Mouse (Mus musculus) forebrain, embryonic 11.5 days (tissue): ENCODE data around the gene Afmid. TPM values are rescaled to one million over a fixed set of nuclear protein-coding genes. Genes with fewer than 3 reads are reported as not detected.

Source experiments
- ATAC-seq: fragments of 200-750 bp; cut with Nextera tagmentation; replicated peaks from 2 replicates; pipeline ENCODE4 v1.8.0; 2017; ENCODE audit warnings: moderate TSS enrichment; ENCODE audit not compliant: low FRiP score
- DNase-seq: peaks from one replicate; pipeline ENCODE4 v3.0.0-alpha.2; 2017; ENCODE audit warnings: low spot score
- H3K27ac ChIP-seq: fragments of 300-500 bp; sonication (generic); 2 replicates; pipeline ENCODE4 v1.5.1; 2014; ENCODE audit warnings: low read depth, low read length
- H3K27me3 ChIP-seq: fragments of 300-500 bp; sonication (generic); 2 replicates; pipeline ENCODE4 v1.6.1; 2014; ENCODE audit warnings: mild to moderate bottlenecking, low read length, mixed read lengths; ENCODE audit not compliant: control insufficient read depth, insufficient read depth
- H3K36me3 ChIP-seq: fragments of 300-500 bp; sonication (generic); 2 replicates; pipeline ENCODE4 v1.6.1; 2014; ENCODE audit warnings: mild to moderate bottlenecking, low read length, moderate library complexity, mixed read lengths; ENCODE audit not compliant: control insufficient read depth, insufficient read depth
- H3K4me1 ChIP-seq: fragments of 300-500 bp; sonication (generic); replicated peaks from 2 replicates; pipeline ENCODE4 v1.6.1; 2014; ENCODE audit warnings: low read length, mixed read lengths; ENCODE audit not compliant: control insufficient read depth, insufficient read depth
- H3K4me2 ChIP-seq: fragments of 300-500 bp; sonication (generic); 2 replicates; pipeline ENCODE4 v1.6.1; 2014; ENCODE audit warnings: low read depth, mild to moderate bottlenecking, low read length, moderate library complexity, mixed read lengths; ENCODE audit not compliant: severe bottlenecking
- H3K4me3 ChIP-seq: fragments of 300-500 bp; sonication (generic); 2 replicates; pipeline ENCODE4 v1.5.1; 2014; ENCODE audit warnings: low read depth, low read length
- H3K9ac ChIP-seq: fragments of 300-500 bp; sonication (generic); 2 replicates; pipeline ENCODE4 v1.6.1; 2014; ENCODE audit warnings: low read length
- H3K9me3 ChIP-seq: fragments of 300-500 bp; sonication (generic); 2 replicates; pipeline ENCODE4 v1.6.1; 2016; ENCODE audit warnings: low read length, mixed read lengths; ENCODE audit not compliant: control insufficient read depth
- WGBS: fragments of 180-500 bp; shearing (Covaris S2); extraction: QIAGEN DNeasy Blood & Tissue Kit; methylation state at CpG from one replicate; pipeline ENCODE4 v1.1.7; 2014; 5-methylcytosine and 5-hydroxymethylcytosine counted together
- polyA plus RNA-seq: library from polyadenylated mRNA; unstranded; fragments of >200 nt; fragmentation: Nextera tagmentation; extraction: Ambion mirVana; gene quantifications from 2 replicates; pipeline ENCODE4 v1.2.1, GENCODE M21; 2014

Gene Afmid
- polyA plus RNA-seq, 1 experiment from 2014 or later = 6.0 TPM

DNA sequence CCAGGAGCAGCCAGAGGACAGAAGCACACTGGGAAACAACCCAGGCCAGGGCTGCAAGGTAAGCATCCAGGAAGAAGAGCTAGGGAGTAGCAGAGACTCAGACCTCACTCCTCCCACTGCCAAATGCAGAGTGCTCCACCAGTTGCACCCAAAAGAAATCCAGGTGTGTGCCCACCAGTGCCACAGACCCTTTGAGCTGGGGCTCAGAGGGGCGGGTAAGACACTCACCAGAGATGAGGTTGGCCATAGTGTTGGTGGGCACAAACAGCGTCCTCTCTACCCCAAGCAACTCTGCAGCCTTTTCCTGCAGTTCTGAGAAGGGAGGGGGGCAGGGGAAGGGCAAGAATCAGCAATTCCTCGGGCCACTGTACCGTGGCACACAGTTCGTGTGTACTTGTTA lies 45.7 kb downstream of the Afmid start:
- no peaks in the 10 kb centered on the region for H3K36me3 ChIP-seq
- DNase-seq = no peak
- no peak for ATAC-seq
- H3K4me1 ChIP-seq = peaks cover 12% of the 10 kb centered on the region; the same call in 1 of the 2 replicates
- WGBS = 73% methylated on average over 5 of the region's 5 CpGs
- no peak overlapping the region for H3K4me2 ChIP-seq
- no peaks in the 10 kb centered on the region for H3K9me3 ChIP-seq
- no peak overlapping the region for H3K9ac ChIP-seq
- H3K27me3 ChIP-seq = no peaks in the 10 kb centered on the region
- no peak overlapping the region for H3K4me3 ChIP-seq
- no peak overlapping the region for H3K27ac ChIP-seq

GRCm38 (mm10) chr11:117871911-117872584 lies 46.3 kb downstream of the Afmid start:
- no peak overlapping the region for H3K4me3 ChIP-seq
- H3K4me2 ChIP-seq = no peak overlapping the region
- peaks cover 11% of the 10 kb centered on the region; the same call in 1 of the 2 replicates for H3K4me1 ChIP-seq
- no peaks in the 10 kb centered on the region for H3K27me3 ChIP-seq
- H3K9me3 ChIP-seq = no peaks in the 10 kb centered on the region
- ATAC-seq (no peak), DNase-seq (no peak)
- no peak overlapping the region for H3K27ac ChIP-seq
- no peak overlapping the region for H3K9ac ChIP-seq
- WGBS = 72% methylated on average over 12 of the region's 12 CpGs
- no peaks in the 10 kb centered on the region for H3K36me3 ChIP-seq

DNA sequence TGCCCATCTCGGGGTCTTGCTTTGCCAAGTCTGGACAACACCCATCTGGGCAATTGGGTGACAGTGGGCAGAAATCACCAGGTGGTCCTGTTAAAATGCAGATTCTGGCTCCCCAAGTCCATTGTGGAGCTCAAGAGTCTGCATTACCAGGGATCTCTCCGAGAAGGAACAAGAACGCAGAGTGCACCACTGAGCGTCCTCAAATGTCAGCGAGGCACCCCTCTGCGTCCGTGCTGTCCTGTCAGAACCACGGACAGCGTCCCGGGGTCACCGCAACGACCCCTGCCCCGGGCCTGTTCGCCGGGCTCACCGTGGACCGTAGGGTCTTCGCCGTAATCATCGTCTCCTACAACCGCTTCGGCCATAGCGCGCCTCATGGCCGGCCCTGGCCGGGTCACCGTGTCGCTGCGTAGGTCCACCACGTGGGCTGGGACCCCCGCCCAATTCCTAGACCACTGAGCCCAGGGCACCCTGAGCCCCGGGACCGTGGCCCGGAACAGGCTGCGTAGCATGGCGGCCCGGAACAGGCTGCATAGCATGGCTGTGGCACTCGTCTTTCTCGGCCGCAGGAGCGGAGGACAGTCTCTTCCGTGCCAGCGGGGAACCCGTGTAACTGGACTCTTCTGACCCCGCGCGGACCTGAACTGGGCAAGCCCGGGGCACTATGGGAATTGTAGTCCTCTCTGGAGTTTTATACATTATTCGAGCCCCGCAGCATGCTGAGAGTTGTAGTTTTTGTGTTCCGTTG lies 47.3 kb downstream of the Afmid start, which contains the start of gene Tha1:
Tha1 (minus strand) TSS at position 621 of the 748 bp plus-strand sequence.
- no peaks in the 10 kb centered on the region for H3K27me3 ChIP-seq
- WGBS = 3% methylated on average over 51 of the region's 51 CpGs
- peak; percentile 88 for DNase-seq
- H3K4me1 ChIP-seq = peaks cover 11% of the 10 kb centered on the region; the same call in 1 of the 2 replicates
- no peaks in the 10 kb centered on the region for H3K9me3 ChIP-seq
- H3K4me2 ChIP-seq = peak within 1 kb of the TSS; percentile 99
- ATAC-seq = peak; percentile 84
- peak within 1 kb of the TSS; percentile 64 for H3K9ac ChIP-seq
- peak within 1 kb of the TSS; percentile 60 for H3K4me3 ChIP-seq
- H3K27ac ChIP-seq = no peak within 1 kb of the TSS
- H3K36me3 ChIP-seq = no peaks in the 10 kb centered on the region

DNA sequence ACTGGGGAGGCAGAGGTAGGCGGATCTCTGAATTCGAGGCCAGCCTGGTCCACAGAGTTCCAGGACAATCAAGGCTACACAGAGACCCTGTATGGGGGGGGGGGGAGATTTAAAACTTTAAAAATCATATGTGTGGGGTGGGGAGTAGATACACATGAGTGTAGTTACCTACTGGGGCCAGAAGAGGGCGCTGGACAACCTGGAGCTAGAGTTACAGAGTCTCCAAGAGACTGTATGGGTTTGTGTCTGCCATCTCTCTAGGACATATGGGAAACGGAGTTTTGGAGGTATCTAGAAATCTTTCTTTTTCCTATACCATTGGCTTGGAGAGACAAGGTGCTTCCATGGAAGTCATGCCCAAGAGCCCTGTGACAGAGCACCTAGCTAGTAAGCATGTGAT lies 48.7 kb downstream of the Afmid start:
- Histone ChIP-seq H3K4me2 (no peak overlapping the region), H3K27ac (no peak overlapping the region), H3K9ac (no peak overlapping the region), H3K4me3 (no peak overlapping the region), H3K27me3 (no peaks in the 10 kb centered on the region), H3K36me3 (no peaks in the 10 kb centered on the region), H3K4me1 (peaks cover 18% of the 10 kb centered on the region; the same call in 1 of the 2 replicates), H3K9me3 (no peaks in the 10 kb centered on the region)
- no peak for DNase-seq
- WGBS = 56% methylated on average over 4 of the region's 4 CpGs
- no peak for ATAC-seq

DNA sequence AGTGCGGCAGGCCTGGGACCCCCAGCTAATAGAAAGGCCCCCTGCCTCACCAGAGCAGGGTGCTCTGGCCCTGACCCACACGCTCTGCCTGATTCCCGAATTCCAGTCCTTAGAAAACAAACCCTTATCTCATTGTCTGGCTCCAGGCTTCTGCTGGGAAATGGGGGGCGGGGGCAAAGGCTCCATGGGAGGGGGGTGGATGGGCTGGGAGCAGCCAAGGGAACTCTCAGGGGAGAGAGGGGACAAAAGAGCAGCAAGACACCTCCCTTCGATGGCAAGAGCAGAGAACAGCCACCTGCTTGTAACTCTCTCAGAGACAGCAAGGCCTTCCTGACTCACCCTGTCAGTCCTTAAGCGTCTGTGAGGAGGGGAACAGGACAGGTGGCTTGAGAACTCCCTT lies 50.0 kb downstream of the Afmid start:
- H3K4me2 ChIP-seq = no peak overlapping the region
- no peak for ATAC-seq
- peaks cover 18% of the 10 kb centered on the region; the same call in 1 of the 2 replicates for H3K4me1 ChIP-seq
- no peaks in the 10 kb centered on the region for H3K27me3 ChIP-seq
- H3K4me3 ChIP-seq = no peak overlapping the region
- H3K27ac ChIP-seq = no peak overlapping the region
- no peak for DNase-seq
- no peaks in the 10 kb centered on the region for H3K36me3 ChIP-seq
- no peaks in the 10 kb centered on the region for H3K9me3 ChIP-seq
- WGBS = 15% methylated on average over 6 of the region's 6 CpGs
- H3K9ac ChIP-seq = no peak overlapping the region

GRCm38 (mm10) chr11:117877917-117878745 lies 52.4 kb downstream of the Afmid start:
- H3K9me3 ChIP-seq = no peaks in the 10 kb centered on the region
- no peak overlapping the region for H3K4me3 ChIP-seq
- H3K27me3 ChIP-seq = no peaks in the 10 kb centered on the region
- DNase-seq = no peak
- H3K4me2 ChIP-seq = no peak overlapping the region
- H3K36me3 ChIP-seq = no peaks in the 10 kb centered on the region
- no peak for ATAC-seq
- H3K4me1 ChIP-seq = peaks cover 13% of the 10 kb centered on the region; the same call in 1 of the 2 replicates
- peak overlapping the region; percentile 29 for H3K9ac ChIP-seq
- WGBS = 42% methylated on average over 13 of the region's 13 CpGs
- H3K27ac ChIP-seq = no peak overlapping the region

- no peak overlapping the region for H3K4me3 ChIP-seq
Measured at GRCm38 (mm10) chr11:117878892-117879291, 53.2 kb downstream of the Afmid start.

DNA sequence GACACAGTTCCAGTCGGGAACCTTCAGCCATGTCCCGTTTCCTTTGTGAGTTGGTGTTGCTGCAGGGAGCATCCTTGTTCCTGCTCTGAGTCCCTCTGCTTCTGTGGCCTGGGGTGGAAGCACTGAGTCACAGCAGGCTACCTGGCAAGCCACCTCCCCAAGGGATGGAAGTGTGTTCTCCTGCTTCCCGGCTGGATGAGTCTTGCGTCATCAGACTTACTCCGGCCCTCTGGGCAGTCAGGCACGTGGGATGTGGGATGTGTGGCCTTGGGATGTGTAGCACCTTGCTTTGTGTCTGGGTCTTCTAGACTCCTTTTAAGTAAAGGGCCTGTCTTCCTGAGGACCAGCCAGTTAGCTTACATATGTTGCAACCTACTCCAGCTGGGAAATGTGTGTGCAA lies 54.0 kb downstream of the Afmid start:
- Histone ChIP-seq H3K4me1 (peaks cover 9% of the 10 kb centered on the region; the same call in 1 of the 2 replicates), H3K9me3 (no peaks in the 10 kb centered on the region), H3K27ac (no peak overlapping the region), H3K4me3 (no peak overlapping the region), H3K4me2 (no peak overlapping the region), H3K36me3 (no peaks in the 10 kb centered on the region), H3K27me3 (peaks cover 4% of the 10 kb centered on the region), H3K9ac (no peak overlapping the region)
- ATAC-seq = no peak
- DNase-seq = no peak
- 68% methylated on average over 6 of the region's 6 CpGs for WGBS

More at GRCm38 (mm10) chr11:117878892-117879291, 53.2 kb downstream of the Afmid start:
- Histone ChIP-seq H3K36me3 (no peaks in the 10 kb centered on the region), H3K4me1 (peaks cover 9% of the 10 kb centered on the region; the same call in 1 of the 2 replicates), H3K27me3 (no peaks in the 10 kb centered on the region), H3K27ac (no peak overlapping the region; the same call in 1 of the 2 replicates), H3K9ac (peak overlapping the region; percentile 29), H3K4me2 (no peak overlapping the region), H3K9me3 (no peaks in the 10 kb centered on the region)
- WGBS = 13% methylated on average over 8 of the region's 8 CpGs
- no peak for DNase-seq
- ATAC-seq = no peak
